Mouse (Mus musculus): ENCODE measurements at regions not wholly inside any gene's neighbourhood (a gene's known extent, or its start where the extent isn't known, plus 50 kb on each side); places are given as distances from the start of the nearest gene placed in this dataset.

GRCm38 (mm10) chr19:35157849-35158248 lies 235.7 kb downstream of the Kif20b start:
- TF ChIP-seq POLR2A (IDR thresholded peaks at IDR 0.05; ENCODE audit: low read depth, low read length) (no peak), CTCF (conservative IDR thresholded peaks at IDR 0.05; ENCODE audit: insufficient read depth, insufficient read length, low read depth, low read length) (no peak)

Measured in kidney, adult 2 months (tissue).